Comparison of ENCODE assay signal across 8 mouse cellular contexts in the genomic region with DNA sequence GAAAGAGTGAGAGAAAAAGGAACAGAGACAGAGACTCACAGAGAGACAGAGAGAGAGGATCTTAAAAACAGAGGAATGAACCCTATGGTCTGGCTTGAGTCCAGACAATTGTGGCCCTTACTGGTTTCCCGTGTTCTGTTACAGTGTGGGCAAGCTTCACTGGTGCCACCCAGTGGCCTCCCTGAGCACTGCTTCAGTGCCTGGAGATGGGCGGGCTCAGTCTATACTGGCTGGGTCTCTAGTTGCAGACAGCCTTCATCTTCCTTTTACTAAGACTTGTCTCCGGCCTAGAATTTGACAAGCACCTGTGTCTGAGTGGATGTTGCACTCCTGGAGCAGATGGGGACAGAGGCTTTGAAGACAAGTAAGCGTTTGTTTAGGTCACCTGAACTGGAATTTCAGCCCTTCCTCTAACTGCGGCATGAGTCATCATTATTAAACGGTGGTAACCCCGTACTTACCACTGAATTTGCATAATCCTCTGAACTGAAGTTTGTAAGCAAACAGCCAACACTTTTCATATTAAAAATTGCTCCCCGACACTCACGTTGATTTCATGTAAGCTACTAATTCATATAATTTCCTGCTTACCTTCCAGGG. TPM values are rescaled to one million over a fixed set of nuclear protein-coding genes. Genes with fewer than 3 reads are reported as not detected.
DNase-seq lines count a peak whose midpoint lies in the region; ATAC-seq and TF ChIP-seq lines count a peak whose summit lies in the region.

No protein-coding gene starts in this region.

- no peak overlapping the region for H3K4me3 ChIP-seq in ES-E14 (ENCODE audit: insufficient read depth in 1 of 2, low read depth in 1 of 2, low read length in 2 of 2, poor library complexity in 1 of 2, severe bottlenecking in 1 of 2)
- H3K4me3 ChIP-seq in lung, adult 2 months (replicated peaks; ENCODE audit: extremely low read depth, low read depth, low read length), result no peak overlapping the region

- H3K36me3 ChIP-seq in ES-E14 (ENCODE audit: control insufficient read depth, insufficient read depth, low read length, poor library complexity, severe bottlenecking), result no peaks in the 10 kb centered on the region

- in situ Hi-C loops in ES-E14 (cut with MboI; ENCODE audit: low sequenced_read_pairs in 2 of 2, unreplicated experiment in 2 of 2), result loop anchor here in 1 of 2 experiments (25.0 kb wide), 1 partner anchor 647 kb away; the partner anchor contains the start of gene Schip1

- no peak overlapping the region for H3K27ac ChIP-seq in ES-E14 (ENCODE audit: insufficient read depth, low read depth, low read length, poor library complexity, severe bottlenecking)

- no peak for TF ChIP-seq POLR2A in lung, adult 2 months (IDR thresholded peaks at IDR 0.05; ENCODE audit: borderline replicate concordance, extremely low read depth, low read depth, low read length)

- H3K9ac ChIP-seq in ES-E14 (ENCODE audit: insufficient read depth, low read depth, low read length, poor library complexity, severe bottlenecking), result no peak overlapping the region

- TF ChIP-seq CTCF in lung, adult 2 months (IDR thresholded peaks at IDR 0.05; ENCODE audit: insufficient read depth, low read length), result peak; percentile 93

- DNase-seq in ES-E14 (ENCODE audit: low read depth, low spot score), result peak; percentile 50
- DNase-seq in brain, adult 2 months (ENCODE audit: low read depth, low spot score), result peak; percentile 83
- peak; percentile 65 to 77 for DNase-seq in heart, postnatal 10 days
- DNase-seq in layer of hippocampus, adult 11-12 months (ENCODE audit: low spot score), result peak; percentile 89
- peak; percentile 70 for DNase-seq in lung, adult 2 months
- peak; percentile 72 to 80 for DNase-seq in thymus, postnatal 10 days (ENCODE audit: low spot score in 2 of 2)

- whole genome bisulfite sequencing in lung, adult 2 months, result 34% methylated on average over 9 of the region's 9 CpGs

- intact Hi-C loops in heart, postnatal 10 days (cut with DNase I), result loop anchor here (10.0 kb wide), 1 partner anchor 144 kb away; no protein-coding TSS in a partner anchor

- no peaks in the 10 kb centered on the region for H3K9me3 ChIP-seq in ES-E14 (ENCODE audit: control insufficient read depth, insufficient read depth, low read depth, low read length)

- no peaks in the 10 kb centered on the region for H3K4me1 ChIP-seq in ES-E14 (ENCODE audit: control insufficient read depth in 2 of 2, insufficient read depth in 2 of 2, low read length in 2 of 2, poor library complexity in 1 of 2)
- H3K4me1 ChIP-seq in lung, adult 2 months (ENCODE audit: control insufficient read depth, insufficient read depth, low read length), result no peaks in the 10 kb centered on the region

- ATAC-seq in erythroblast, adult 5-6 weeks (replicated peaks; ENCODE audit: low FRiP score, poor library complexity, severe bottlenecking), result peak; percentile 75; the same call in 1 of the 2 replicates
- peak; percentile 90 for ATAC-seq in neutrophil, adult 5-6 weeks (ENCODE audit: extremely low read depth, insufficient number of reproducible peaks, low FRiP score, poor library complexity, severe bottlenecking)

TF ChIP-seq in ES-E14, 5 proteins besides CTCF, POLR2A, EP300 and RAD21:
- TF ChIP-seq CHD2 (IDR thresholded peaks at IDR 0.05; ENCODE audit: low read depth, low read length) (no peak), ZC3H11A (IDR thresholded peaks at IDR 0.05; ENCODE audit: borderline replicate concordance, low read depth, low read length) (peak; percentile 70; the same call in 1 of the 2 replicates)

RNA-seq across cellular contexts. Expression of gene Il12a, which starts 18.9 kb away (rescaled TPM):
- not detected in 2 replicates for total RNA-seq in ES-E14 (2012; rRNA removed)
- total RNA-seq in erythroblast, adult 5-6 weeks (2015; ENCODE audit: low replicate concordance), result 1.0 and 1.2 TPM in 2 replicates
- total RNA-seq in erythroblast, adult 5-6 weeks (2017; ENCODE audit: low replicate concordance), result 1.7 and 8.4 TPM in 2 replicates
- total RNA-seq in heart, postnatal 10 days (2021), result under 1 TPM in 1 of 2 experiments, not detected in 1; 0.20 TPM
- polyA plus RNA-seq in lung, adult 2 months (2012; rRNA removed), result 3.8 and 8.0 TPM in 2 replicates
- total RNA-seq in neutrophil, adult 5-6 weeks (2017), result 26.9 and 34.1 TPM in 2 replicates
